Mouse (Mus musculus) hematopoietic stem cell, adult 5-6 weeks (primary cell): ENCODE data around the gene Aplnr. TPM values are rescaled to one million over a fixed set of nuclear protein-coding genes. Genes with fewer than 3 reads are reported as not detected.

Source experiments
- ATAC-seq, 2 experiments: fragments of 125-278 bp in 1 of 2; replicated peaks in 1 of 2; 2 replicates each; pipeline ENCODE4 v1.8.0; 2016 to 2017; ENCODE audit warnings: inconsistent platforms in 2 of 2, mild to moderate bottlenecking in 2 of 2, moderate number of reproducible peaks in 2 of 2, low read depth in 1 of 2, moderate TSS enrichment in 1 of 2; ENCODE audit not compliant: low FRiP score in 2 of 2, poor library complexity in 2 of 2, severe bottlenecking in 2 of 2, insufficient read depth in 1 of 2, low TSS enrichment in 1 of 2
- total RNA-seq: library from RNA; stranded (forward); fragments of 172-1452, 232-1000 nt; gene quantifications from 2 replicates; pipeline ENCODE4 v1.2.3, GENCODE M21; 2017

Aplnr gene
- total RNA-seq, 1 experiment from 2014 or later: not detected

DNA sequence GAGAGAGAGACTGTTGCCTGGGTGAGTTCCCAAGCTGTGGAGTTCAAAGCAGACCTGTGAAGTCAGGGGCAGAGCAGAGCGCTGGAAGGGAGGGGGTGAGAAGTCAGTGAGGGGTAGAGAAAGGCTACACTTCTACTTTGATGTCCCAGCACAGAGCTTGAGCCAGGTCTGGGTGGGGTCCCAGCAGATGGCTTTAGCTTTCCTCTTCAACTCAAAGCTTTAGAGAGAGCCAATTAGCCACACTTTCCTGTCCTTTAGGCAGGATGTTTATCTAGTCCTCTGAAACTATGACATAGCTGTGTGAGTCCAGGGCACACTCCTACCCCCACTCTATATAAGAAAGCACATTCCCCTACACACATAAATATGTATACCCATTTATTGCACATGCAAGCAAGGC, 4.3 kb upstream of the Aplnr start:
- ATAC-seq: no peak

GRCm38 (mm10) chr2:85132204-85132603, 3.8 kb upstream of the Aplnr start:
- ATAC-seq: no peak

GRCm38 (mm10) chr2:85135099-85135498, 926 bp upstream of the Aplnr start:
- ATAC-seq: peak in 1 of 2 experiments; percentile 43; a peak in 1 of 4 replicates

- no peak for ATAC-seq
Observed at GRCm38 (mm10) chr2:85136831-85137520, 951 bp downstream of the Aplnr start.

GRCm38 (mm10) chr2:85137601-85138140, 1.6 kb downstream of the Aplnr start:
- peak; percentile 69 to 74 for ATAC-seq

- ATAC-seq: 0 out of 4 replicates have a peak, but pooled peaks of 1 of the 2 experiments have one; percentile 7
Observed at GRCm38 (mm10) chr2:85138143-85138542, 2.1 kb downstream of the Aplnr start.

DNA sequence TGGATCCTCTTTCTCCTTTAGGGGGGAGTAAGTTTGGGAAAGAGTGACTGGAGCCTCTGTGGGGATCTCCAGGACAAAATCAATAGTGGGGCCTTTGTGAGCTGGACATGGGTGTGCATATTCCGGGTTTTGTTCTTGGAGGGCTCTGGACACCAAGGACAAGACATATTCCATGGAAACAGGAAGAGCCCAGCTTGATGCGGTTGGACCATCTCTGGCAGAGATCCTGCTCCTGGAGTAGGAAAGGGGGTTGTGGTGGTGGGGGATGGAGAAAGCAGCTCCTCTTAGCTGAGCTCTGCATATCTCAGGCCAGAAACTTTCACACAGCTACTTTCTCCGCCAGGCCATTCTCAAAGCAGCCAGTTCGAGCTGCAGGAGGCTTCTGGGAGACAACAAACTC, 3.4 kb downstream of the Aplnr start:
- no peak for ATAC-seq

DNA sequence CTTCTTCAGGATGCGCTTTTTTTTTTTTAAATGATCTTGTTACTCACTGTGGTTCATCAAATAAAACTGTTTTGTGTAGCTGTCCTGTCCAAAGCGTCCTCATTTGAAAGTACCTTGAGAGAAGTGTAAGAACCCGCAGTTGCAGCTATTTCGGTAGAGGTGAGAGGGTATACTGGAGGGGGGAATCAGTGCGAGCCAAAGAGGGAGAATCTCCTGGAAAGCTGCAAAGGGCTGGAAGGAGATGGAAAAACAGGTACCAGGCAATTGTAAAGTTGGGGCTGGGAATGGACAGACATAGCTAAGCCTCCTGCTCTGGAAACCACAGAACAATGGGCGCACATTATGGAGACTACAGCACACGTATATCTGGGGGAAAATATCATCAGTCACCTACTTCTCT, 3.8 kb downstream of the Aplnr start:
- ATAC-seq: no peak

- no peak for ATAC-seq
Observed at GRCm38 (mm10) chr2:85140833-85141232, 4.8 kb downstream of the Aplnr start.

DNA sequence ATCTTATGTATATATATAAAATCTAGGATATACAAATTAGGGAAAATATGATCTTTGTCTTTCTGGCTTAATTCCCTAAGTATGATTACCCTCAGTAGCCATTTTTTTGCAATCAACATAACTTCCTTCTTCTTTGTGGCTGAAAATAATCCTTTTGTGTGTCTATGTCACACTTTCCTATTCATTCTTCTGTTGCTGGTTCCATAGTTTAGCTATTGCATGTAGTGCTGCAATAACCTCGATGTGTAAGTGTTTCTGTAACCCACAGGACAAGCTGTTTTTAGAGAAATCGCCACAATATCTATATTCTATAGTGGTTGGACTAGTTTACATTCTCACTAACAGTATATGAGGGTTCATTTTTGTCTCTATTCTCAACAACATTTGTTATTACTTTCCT, 8.9 kb downstream of the Aplnr start:
- no peak for ATAC-seq

DNA sequence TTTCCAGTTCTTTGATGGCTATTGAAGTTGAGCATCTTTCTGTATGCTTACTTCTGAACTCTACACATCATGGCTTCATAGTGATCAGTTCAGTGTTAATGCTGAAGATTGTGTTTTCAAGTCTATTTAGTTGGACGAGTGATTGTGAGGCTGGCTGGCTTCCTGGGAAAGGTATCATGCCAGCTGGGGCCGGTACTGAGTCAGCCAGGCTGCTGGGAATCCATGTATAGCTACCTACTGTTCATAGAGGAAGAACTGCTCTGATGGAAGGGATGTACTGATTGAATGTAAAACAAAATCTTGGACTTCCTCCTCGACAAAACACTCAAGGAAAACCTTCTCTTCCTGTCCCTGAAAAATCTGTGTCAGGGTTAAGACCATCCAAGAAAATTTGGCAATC, 9.3 kb downstream of the Aplnr start:
- ATAC-seq: no peak

DNA sequence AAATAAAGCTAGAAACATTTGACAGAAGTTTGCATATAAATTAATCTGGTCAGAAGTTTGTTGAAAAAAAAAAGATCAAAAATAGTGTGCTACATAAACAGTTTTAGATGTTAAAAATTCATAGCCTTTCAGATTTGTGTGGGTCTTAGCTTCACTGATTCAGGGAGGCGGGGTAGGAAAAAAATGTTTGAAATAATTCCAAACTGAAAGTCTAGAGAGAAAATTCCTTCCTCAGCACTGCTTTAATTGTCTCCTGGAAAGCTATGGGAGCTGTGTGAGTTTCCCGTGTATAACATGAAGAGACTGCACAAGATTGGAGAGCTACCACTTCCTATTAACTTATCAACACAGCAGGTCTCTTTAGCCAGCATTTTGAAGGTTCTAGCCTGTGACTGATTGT, 11.5 kb downstream of the Aplnr start:
- ATAC-seq: no peak

- 0 out of 4 replicates have a peak, but pooled peaks of 1 of the 2 experiments have one; percentile 14 for ATAC-seq
Observed at GRCm38 (mm10) chr2:85150373-85150772, 14.3 kb downstream of the Aplnr start.

- no peak for ATAC-seq
Observed at GRCm38 (mm10) chr2:85151233-85151632, 15.2 kb downstream of the Aplnr start.

GRCm38 (mm10) chr2:85155334-85155733, 19.3 kb downstream of the Aplnr start:
- no peak for ATAC-seq

GRCm38 (mm10) chr2:85156136-85156535, 20.1 kb downstream of the Aplnr start:
- no peak for ATAC-seq

GRCm38 (mm10) chr2:85157382-85157781, 21.4 kb downstream of the Aplnr start:
- no peak for ATAC-seq

DNA sequence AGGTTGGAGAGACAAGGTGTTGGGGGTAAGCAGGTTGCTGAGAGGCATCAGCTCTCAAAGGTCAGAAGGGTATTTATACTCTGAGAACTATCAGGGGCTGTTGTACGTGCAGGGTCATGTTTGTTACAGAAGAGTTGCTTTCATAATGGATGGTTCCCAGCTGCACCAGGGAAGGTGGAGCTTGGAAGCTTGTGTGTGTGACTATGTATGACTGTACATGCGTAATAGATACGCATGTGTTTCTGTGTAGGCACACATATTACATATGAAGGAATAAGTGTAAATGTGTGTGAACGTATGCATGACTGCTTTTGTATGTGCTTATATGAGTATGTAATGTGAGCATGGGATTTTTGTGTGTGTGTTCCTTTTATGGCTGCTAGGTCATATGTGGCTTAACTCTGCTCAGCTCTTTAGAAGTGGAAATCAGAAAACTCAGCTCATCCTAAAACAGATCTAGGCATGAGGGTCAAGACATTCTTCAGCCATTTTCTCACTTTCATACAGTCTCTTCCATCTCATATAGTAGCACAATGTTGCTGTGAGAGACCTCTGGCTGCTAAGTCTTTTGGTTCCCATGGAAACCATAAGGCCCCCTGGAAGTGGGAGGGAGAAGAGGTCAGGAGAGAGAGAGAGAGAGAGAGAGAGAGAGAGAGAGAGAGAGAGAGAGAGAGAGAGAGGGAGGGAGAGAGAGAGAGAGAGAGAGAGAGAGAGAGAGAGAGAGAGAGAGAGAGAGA, 25.0 kb downstream of the Aplnr start:
- no peak for ATAC-seq
